Mouse (Mus musculus) midbrain, embryonic 10.5 days (tissue): Measurements from ENCODE around the gene Atic. TPM values are rescaled to one million over a fixed set of nuclear protein-coding genes. Genes with fewer than 3 reads are reported as not detected.

Experiments used
- DNase-seq: peaks from one replicate; pipeline ENCODE4 v3.0.0-alpha.2; 2017; ENCODE audit warnings: low spot score
- H3K27ac ChIP-seq: fragments of 300-500 bp; sonication (generic); replicated peaks from 2 replicates; pipeline ENCODE4 v1.5.1; 2016; ENCODE audit warnings: mild to moderate bottlenecking
- H3K27me3 ChIP-seq: fragments of 300-500 bp; sonication (generic); 2 replicates; pipeline ENCODE4 v1.6.1; 2016; ENCODE audit warnings: low read depth, mild to moderate bottlenecking; ENCODE audit not compliant: poor library complexity, severe bottlenecking
- H3K36me3 ChIP-seq: fragments of 300-500 bp; sonication (generic); 2 replicates; pipeline ENCODE4 v1.6.1; 2016; ENCODE audit warnings: mild to moderate bottlenecking, moderate library complexity
- H3K4me1 ChIP-seq: fragments of 300-500 bp; sonication (generic); 2 replicates; pipeline ENCODE4 v1.6.1; 2016
- H3K4me3 ChIP-seq: fragments of 300-500 bp; sonication (generic); 2 replicates; pipeline ENCODE4 v1.5.1; 2016; ENCODE audit warnings: mild to moderate bottlenecking, moderate library complexity
- H3K9me3 ChIP-seq: fragments of 300-500 bp; sonication (generic); replicated peaks from 2 replicates; pipeline ENCODE4 v1.6.1; 2016; ENCODE audit warnings: mild to moderate bottlenecking
- WGBS: fragments of 180-500 bp; shearing (Covaris S2); methylation state at CpG from one replicate; pipeline ENCODE4 v1.1.7; 2016; 5-methylcytosine and 5-hydroxymethylcytosine counted together
- polyA plus RNA-seq: library from polyadenylated mRNA; unstranded; fragments of >200 nt; fragmentation: Nextera tagmentation; extraction: Ambion mirVana; gene quantifications from 2 replicates; pipeline ENCODE4 v1.2.1, GENCODE M21; 2016

Gene Atic
- polyA plus RNA-seq = 54.0 and 65.9 TPM in 2 replicates

GRCm38 (mm10) chr1:71556688-71557612 is at the start of gene Atic:
TSS of gene Atic (plus strand) at chr1:71557150.
- H3K9me3 ChIP-seq = peaks cover 4% of the 10 kb centered on the region; the same call in 1 of the 2 replicates
- WGBS = 1% methylated on average over 55 of the region's 55 CpGs
- peak; percentile 94 for DNase-seq
- H3K27ac ChIP-seq = peak within 1 kb of the TSS; percentile 90
- peak within 1 kb of the TSS; percentile 74 for H3K4me3 ChIP-seq
- peaks cover 14% of the 10 kb centered on the region for H3K4me1 ChIP-seq
- no peaks in the 10 kb centered on the region for H3K27me3 ChIP-seq
- H3K36me3 ChIP-seq = peaks cover 37% of the 10 kb centered on the region

DNA sequence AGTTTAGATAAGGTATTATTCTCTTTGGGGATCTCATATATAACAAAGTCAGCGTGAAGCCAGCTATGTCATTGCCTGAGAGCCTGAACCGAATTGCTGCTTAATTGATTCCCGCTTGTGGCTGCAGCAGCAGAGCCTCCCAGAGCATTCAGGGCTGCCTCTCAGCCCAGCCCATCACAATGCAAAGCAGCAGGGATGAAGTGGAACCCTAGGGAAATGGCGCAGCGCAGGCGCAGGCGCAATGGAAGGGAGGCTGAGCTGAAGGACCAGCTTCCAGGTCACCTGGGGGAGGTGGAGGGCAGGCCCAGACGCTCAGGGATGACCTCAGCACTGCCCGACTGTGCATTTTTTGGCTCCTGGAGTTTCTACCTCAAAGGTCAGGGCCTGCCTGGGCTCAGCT is 49.7 kb upstream of the Atic start:
- no peak overlapping the region for H3K27ac ChIP-seq

DNA sequence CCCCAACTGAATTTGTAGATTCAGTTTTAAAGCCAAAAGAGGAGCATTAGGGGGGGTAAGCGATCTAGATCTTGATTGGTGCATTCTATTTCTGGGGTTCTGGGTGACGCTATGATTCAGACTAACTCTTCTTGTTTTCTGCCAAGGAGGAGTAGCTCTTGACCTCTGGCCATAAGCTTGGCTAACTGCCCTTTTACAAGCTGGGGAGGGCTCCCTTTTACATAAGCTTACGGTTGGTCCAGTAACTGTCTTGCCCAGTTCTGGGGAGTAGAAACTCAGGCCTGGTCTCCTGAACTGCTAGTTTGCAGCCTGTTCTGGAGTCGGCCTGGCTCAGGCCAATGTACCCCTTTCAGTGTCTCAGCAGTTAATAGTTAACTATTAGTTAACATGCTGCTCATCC is 41.9 kb upstream of the Atic start:
- no peak for DNase-seq
- H3K9me3 ChIP-seq = peaks cover 6% of the 10 kb centered on the region; the same call in 1 of the 2 replicates
- no peaks in the 10 kb centered on the region for H3K36me3 ChIP-seq
- WGBS = 91% methylated on average over 4 of the region's 4 CpGs
- no peak overlapping the region for H3K4me3 ChIP-seq
- no peak overlapping the region for H3K27ac ChIP-seq
- H3K4me1 ChIP-seq = no peaks in the 10 kb centered on the region
- H3K27me3 ChIP-seq = no peaks in the 10 kb centered on the region

More for the DNA sequence above, 49.7 kb upstream of the Atic start:
- Histone ChIP-seq H3K36me3 (no peaks in the 10 kb centered on the region), H3K27me3 (peaks cover 6% of the 10 kb centered on the region; the same call in 1 of the 2 replicates), H3K9me3 (no peaks in the 10 kb centered on the region), H3K4me3 (no peak overlapping the region), H3K4me1 (peaks cover 10% of the 10 kb centered on the region)
- peak; percentile 58 for DNase-seq
- 10% methylated on average over 9 of the region's 9 CpGs for WGBS

DNA sequence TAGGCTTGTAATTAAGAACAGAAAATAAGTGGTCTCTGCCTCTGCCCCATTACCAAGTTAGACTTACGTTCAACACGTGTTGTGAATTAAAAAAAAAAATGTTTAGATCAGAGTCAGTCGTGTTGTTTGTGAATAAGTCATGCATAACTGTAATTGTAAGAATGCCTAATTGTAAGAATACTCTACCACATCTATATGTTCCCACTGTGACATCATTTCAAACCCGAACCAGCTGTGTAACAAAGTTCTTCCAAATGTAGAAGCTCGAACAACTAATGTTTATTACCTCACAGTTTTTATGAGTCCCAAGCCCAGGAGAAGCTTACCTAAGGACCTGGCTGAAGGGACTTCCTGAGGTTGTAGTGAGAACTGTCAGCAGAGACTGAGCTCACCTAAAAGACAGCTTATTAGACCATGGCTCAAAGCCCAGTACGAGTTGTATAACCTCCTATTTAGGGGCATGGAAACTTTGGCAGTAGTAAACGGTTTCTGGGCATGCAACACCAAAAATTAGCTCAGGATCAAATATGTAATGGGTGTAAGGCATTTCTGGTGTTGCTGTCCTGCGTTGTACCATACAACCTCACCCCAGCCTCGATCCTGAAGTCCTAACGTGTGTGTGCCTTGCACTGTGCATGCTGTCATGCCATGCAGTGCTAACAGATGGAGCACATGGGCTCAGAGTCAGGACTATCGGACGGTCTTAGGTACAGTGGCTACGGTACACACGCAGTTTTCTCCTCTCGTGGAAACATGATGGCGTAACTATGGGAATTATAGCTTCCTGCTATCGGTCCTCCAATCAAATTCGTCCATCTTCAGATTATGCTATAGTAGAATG is 27.9 kb upstream of the Atic start:
- H3K36me3 ChIP-seq = no peaks in the 10 kb centered on the region
- no peaks in the 10 kb centered on the region for H3K4me1 ChIP-seq
- no peak overlapping the region for H3K4me3 ChIP-seq
- DNase-seq = no peak
- 91% methylated on average over 18 of the region's 18 CpGs for WGBS
- no peaks in the 10 kb centered on the region for H3K9me3 ChIP-seq
- no peak overlapping the region for H3K27ac ChIP-seq
- H3K27me3 ChIP-seq = no peaks in the 10 kb centered on the region

- Histone ChIP-seq H3K9me3 (no peaks in the 10 kb centered on the region), H3K27me3 (no peaks in the 10 kb centered on the region), H3K27ac (no peak overlapping the region), H3K4me1 (no peaks in the 10 kb centered on the region), H3K4me3 (no peak overlapping the region), H3K36me3 (no peaks in the 10 kb centered on the region)
- no peak for DNase-seq
- 88% methylated on average over 2 of the region's 2 CpGs for WGBS
Observed at GRCm38 (mm10) chr1:71530779-71531178, 26.2 kb upstream of the Atic start.

- DNase-seq = peak; percentile 30
- 24% methylated on average over 7 of the region's 7 CpGs for WGBS
Observed at GRCm38 (mm10) chr1:71531653-71532052, 25.3 kb upstream of the Atic start.

GRCm38 (mm10) chr1:71539641-71540040 is 17.3 kb upstream of the Atic start:
- Histone ChIP-seq H3K36me3 (no peaks in the 10 kb centered on the region), H3K4me3 (no peak overlapping the region), H3K27ac (no peak overlapping the region), H3K4me1 (no peaks in the 10 kb centered on the region), H3K27me3 (no peaks in the 10 kb centered on the region), H3K9me3 (no peaks in the 10 kb centered on the region)
- WGBS = 81% methylated on average over 4 of the region's 4 CpGs
- no peak for DNase-seq

More at GRCm38 (mm10) chr1:71531653-71532052, 25.3 kb upstream of the Atic start:
- Histone ChIP-seq H3K27me3 (no peaks in the 10 kb centered on the region), H3K4me1 (no peaks in the 10 kb centered on the region), H3K4me3 (no peak overlapping the region), H3K9me3 (no peaks in the 10 kb centered on the region), H3K27ac (no peak overlapping the region), H3K36me3 (no peaks in the 10 kb centered on the region)

GRCm38 (mm10) chr1:71540437-71540836 is 16.5 kb upstream of the Atic start:
- no peaks in the 10 kb centered on the region for H3K9me3 ChIP-seq
- H3K27me3 ChIP-seq = no peaks in the 10 kb centered on the region
- WGBS = 90% methylated on average over 3 of the region's 3 CpGs

GRCm38 (mm10) chr1:71550626-71551195 is 6.2 kb upstream of the Atic start:
- Histone ChIP-seq H3K9me3 (no peaks in the 10 kb centered on the region), H3K36me3 (no peaks in the 10 kb centered on the region), H3K4me1 (no peaks in the 10 kb centered on the region), H3K4me3 (no peak overlapping the region), H3K27me3 (no peaks in the 10 kb centered on the region), H3K27ac (no peak overlapping the region)
- no peak for DNase-seq
- 82% methylated on average over 10 of the region's 10 CpGs for WGBS

More at GRCm38 (mm10) chr1:71540437-71540836, 16.5 kb upstream of the Atic start:
- no peaks in the 10 kb centered on the region for H3K4me1 ChIP-seq
- H3K27ac ChIP-seq = no peak overlapping the region
- H3K4me3 ChIP-seq = no peak overlapping the region
- H3K36me3 ChIP-seq = no peaks in the 10 kb centered on the region
- no peak for DNase-seq

- Histone ChIP-seq H3K4me3 (no peak overlapping the region), H3K9me3 (peaks cover 4% of the 10 kb centered on the region; the same call in 1 of the 2 replicates), H3K36me3 (peaks cover 71% of the 10 kb centered on the region), H3K27me3 (no peaks in the 10 kb centered on the region), H3K4me1 (peaks cover 14% of the 10 kb centered on the region), H3K27ac (no peak overlapping the region)
- 98% methylated on average over 4 of the region's 4 CpGs for WGBS
- DNase-seq = no peak
Observed at GRCm38 (mm10) chr1:71560626-71561025, 3.7 kb downstream of the Atic start.

- Histone ChIP-seq H3K4me1 (no peaks in the 10 kb centered on the region), H3K4me3 (no peak overlapping the region), H3K27ac (no peak overlapping the region), H3K9me3 (peaks cover 4% of the 10 kb centered on the region; the same call in 1 of the 2 replicates), H3K36me3 (peaks cover 95% of the 10 kb centered on the region), H3K27me3 (no peaks in the 10 kb centered on the region)
- DNase-seq = no peak
- WGBS = 96% methylated on average over 7 of the region's 7 CpGs
Observed at GRCm38 (mm10) chr1:71564291-71564690, 7.3 kb downstream of the Atic start.

DNA sequence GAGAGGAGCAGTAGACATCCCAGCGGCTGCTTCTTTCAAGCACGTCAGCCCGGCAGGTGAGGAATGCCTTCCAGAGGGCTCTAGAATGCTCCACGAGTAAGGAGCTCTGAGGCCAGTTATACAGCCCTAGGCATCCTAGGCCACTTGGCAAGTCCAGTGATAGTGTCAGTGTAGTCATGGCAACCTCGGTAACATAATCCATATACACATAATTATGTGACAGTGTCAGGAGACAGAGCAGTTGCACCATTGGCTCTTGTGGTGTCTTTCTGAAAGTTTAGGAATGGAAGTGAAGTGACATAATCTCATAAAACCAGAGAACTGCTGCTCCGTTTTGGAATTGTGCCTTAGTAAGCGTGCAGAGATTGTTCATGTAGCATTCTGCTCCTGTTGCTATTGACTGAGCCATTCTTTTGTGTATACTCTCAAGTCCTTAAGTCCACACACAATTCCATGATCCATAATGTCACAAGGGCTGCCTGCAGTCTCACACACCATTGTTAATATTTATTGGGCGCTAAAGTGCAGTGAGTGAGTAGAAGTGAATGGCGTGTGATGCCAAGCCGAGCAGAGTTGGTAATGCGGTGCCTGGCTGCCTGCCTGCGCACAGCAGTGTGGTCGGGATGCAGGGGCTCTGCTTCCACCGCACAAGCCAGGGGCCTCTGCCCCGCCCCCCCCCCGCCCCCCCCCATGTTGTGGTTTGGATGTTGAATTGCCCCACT is 11.1 kb downstream of the Atic start:
- no peak for DNase-seq
- 91% methylated on average over 16 of the region's 16 CpGs for WGBS
- H3K4me1 ChIP-seq = no peaks in the 10 kb centered on the region
- H3K27ac ChIP-seq = no peak overlapping the region
- H3K36me3 ChIP-seq = peaks cover 96% of the 10 kb centered on the region
- H3K9me3 ChIP-seq = no peaks in the 10 kb centered on the region
- H3K27me3 ChIP-seq = no peaks in the 10 kb centered on the region
- no peak overlapping the region for H3K4me3 ChIP-seq
